Mouse (Mus musculus): ENCODE data around the gene Vmn2r71. TPM values are rescaled to one million over a fixed set of nuclear protein-coding genes. Genes with fewer than 3 reads are reported as not detected.

Vmn2r71 gene
- not detected for total RNA-seq (2021)
- long read RNA-seq, experiment 1, result 0 reads
- long read RNA-seq, experiment 2, result 0 reads

DNA sequence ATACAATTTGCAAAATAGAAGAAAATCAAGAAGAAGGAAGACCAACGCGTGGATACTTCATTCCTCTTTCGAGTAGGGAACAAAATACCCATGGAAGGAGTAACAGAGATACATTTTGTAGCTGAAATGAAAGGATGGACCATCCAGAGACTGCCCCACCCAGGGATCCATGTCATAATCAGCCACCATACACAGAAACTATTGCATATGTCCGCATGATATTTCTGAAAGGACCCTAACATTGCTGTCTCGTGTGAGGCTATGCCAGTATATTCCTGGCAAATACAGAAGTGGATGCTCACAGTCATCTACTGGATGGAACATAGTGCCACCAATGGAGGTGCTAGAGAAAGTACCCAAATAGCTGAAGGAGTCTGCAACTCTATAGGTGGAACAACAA lies at the start of gene Vmn2r71:
Gene Vmn2r71, plus strand, starts transcription at position 301 of the 400 bp plus-strand sequence.
- Histone ChIP-seq H3K4me3 (no peak within 1 kb of the TSS), H3K27ac (no peak within 1 kb of the TSS)
- no peak for TF ChIP-seq CTCF (IDR thresholded peaks at IDR 0.05)
- DNase-seq (ENCODE audit: extremely low spot score in 1 of 2, low spot score in 2 of 2), result no peak
- intact Hi-C loops (cut with DNase I), result no loop called here

DNA sequence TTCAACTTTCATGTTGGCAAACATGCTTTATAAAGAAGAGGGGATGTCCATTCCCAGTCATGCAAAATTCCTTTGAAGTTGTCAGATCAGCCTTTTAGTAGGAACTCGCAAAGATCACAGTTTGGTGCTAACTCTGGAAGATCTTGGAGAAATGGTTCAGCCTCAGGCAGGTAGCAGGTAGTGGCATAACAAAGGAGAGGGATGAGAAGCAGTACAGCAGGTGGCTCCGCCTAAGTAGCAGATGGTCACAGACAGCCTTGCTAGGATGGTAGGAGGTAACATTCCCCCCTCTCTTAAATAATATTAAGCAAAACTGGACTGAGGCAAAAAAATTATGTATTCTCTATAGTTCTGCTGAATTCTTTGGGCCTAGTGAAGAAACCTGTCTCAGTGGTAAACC lies 20.8 kb upstream of the Vmn2r71 start:
- no peak for TF ChIP-seq CTCF (IDR thresholded peaks at IDR 0.05)
- intact Hi-C loops (cut with DNase I), result no loop called here
- no peak for DNase-seq (ENCODE audit: extremely low spot score in 1 of 2, low spot score in 2 of 2)
- H3K27ac ChIP-seq, result no peak overlapping the region
- no peak overlapping the region for H3K4me3 ChIP-seq

DNA sequence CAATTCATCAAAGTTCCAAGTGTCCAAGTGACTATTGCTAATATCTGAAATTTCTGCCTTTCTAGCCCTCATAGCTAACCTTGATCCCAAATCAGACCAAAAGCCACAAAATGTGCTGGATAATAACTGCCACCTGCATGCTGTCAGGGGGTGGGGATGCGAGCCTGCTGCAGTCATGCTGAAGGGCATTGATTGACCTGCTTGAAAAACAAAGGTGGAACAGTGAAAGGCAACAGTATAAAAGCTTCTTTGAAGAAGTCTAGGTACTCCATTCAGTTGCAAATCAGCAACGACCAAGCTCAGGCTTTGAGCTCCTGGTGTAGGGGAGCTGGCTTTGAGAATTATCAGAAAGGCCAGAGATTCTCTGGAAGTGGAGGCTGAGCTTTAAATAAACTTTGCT lies 19.8 kb upstream of the Vmn2r71 start:
- no peak overlapping the region for H3K4me3 ChIP-seq
- intact Hi-C loops (cut with DNase I), result no loop called here
- DNase-seq (ENCODE audit: extremely low spot score in 1 of 2, low spot score in 2 of 2), result no peak
- TF ChIP-seq CTCF (IDR thresholded peaks at IDR 0.05), result no peak
- no peak overlapping the region for H3K27ac ChIP-seq

DNA sequence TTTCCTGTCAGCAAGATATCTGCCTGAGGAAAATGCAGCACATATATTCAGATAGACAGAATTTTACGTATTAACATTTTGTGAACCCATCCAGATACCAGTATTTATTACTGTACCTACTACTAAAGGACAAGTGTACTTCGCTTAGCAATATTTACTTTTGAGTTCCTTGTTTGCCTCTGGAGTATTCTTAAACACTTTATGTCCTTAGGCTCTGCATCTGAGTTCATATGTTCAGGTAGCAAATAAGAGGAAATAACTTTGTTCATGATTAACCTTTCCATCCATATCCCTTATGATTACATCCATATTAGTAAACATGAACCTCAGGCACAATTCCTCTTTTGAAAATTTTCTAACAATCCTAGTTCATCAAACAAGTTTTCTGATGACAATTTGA lies 6.2 kb downstream of the Vmn2r71 start, which contains the start of gene Vmn2r70:
Gene Vmn2r70, minus strand, starts transcription at position 101 of the 400 bp plus-strand sequence.
- intact Hi-C loops (cut with DNase I), result no loop called here
- TF ChIP-seq CTCF (IDR thresholded peaks at IDR 0.05), result no peak
- Histone ChIP-seq H3K4me3 (no peak within 1 kb of the TSS), H3K27ac (no peak within 1 kb of the TSS)
- no peak for DNase-seq (ENCODE audit: extremely low spot score in 1 of 2, low spot score in 2 of 2)

Other genes with a start within 250 kb of the Vmn2r71 start
- not detected for gene Vmn2r69, start 147.2 kb upstream of the Vmn2r71 start, total RNA-seq (2021)
- not detected for gene Vmn2r70, start 6.1 kb downstream of the Vmn2r71 start, total RNA-seq (2021)
- not detected for gene Vmn2r72, start 192.0 kb downstream of the Vmn2r71 start, total RNA-seq (2021)

Measured in left cerebral cortex, adult 2 months (tissue).